Mouse (Mus musculus): ENCODE measurements at regions not wholly inside any gene's neighbourhood (a gene's known extent, or its start where the extent isn't known, plus 50 kb on each side); places are given as distances from the start of the nearest gene placed in this dataset.

GRCm38 (mm10) chr3:149566853-149567252, 576.5 kb upstream of the Adgrl2 start:
- no peaks in the 10 kb centered on the region for H3K27me3 ChIP-seq (replicated peaks)
- dilution Hi-C loops (cut with MboI; ENCODE audit: extremely low pct_ligation_motif_present, extremely low pct_unique_long_range_greater_than_20kb, low sequenced_read_pairs), result no loop called here
- TF ChIP-seq TCF12 (IDR thresholded peaks at IDR 0.05; ENCODE audit: low read depth, low read length), result no peak
- TF ChIP-seq MAFK (IDR thresholded peaks at IDR 0.05; ENCODE audit: insufficient replicate concordance, low read length), result no peak
- TF ChIP-seq E2F4 (IDR thresholded peaks at IDR 0.05; ENCODE audit: insufficient replicate concordance, low read depth, low read length), result no peak
- no peak for TF ChIP-seq POLR2A (IDR thresholded peaks at IDR 0.05; ENCODE audit: low read depth, low read length)
- TF ChIP-seq MAX (IDR thresholded peaks at IDR 0.05; ENCODE audit: low read length), result no peak
- no peak for TF ChIP-seq HCFC1 (IDR thresholded peaks at IDR 0.05; ENCODE audit: low read depth, low read length)
- no peak for TF ChIP-seq UBTF (IDR thresholded peaks at IDR 0.05; ENCODE audit: low read depth, low read length)
- no peak for TF ChIP-seq POLR2AphosphoS2 (IDR thresholded peaks at IDR 0.05; ENCODE audit: low read depth, low read length)
- no peak for TF ChIP-seq MAZ (IDR thresholded peaks at IDR 0.05; ENCODE audit: low read depth, low read length)

GRCm38 (mm10) chr3:149550231-149550951, 560.0 kb upstream of the Adgrl2 start:
- no peak for TF ChIP-seq RAD21 (IDR thresholded peaks at IDR 0.05; ENCODE audit: low read depth, low read length)
- TF ChIP-seq HCFC1 (IDR thresholded peaks at IDR 0.05; ENCODE audit: low read depth, low read length), result no peak
- no peak for TF ChIP-seq MXI1 (IDR thresholded peaks at IDR 0.05; ENCODE audit: low read depth, low read length)
- no peak for TF ChIP-seq ZC3H11A (IDR thresholded peaks at IDR 0.05; ENCODE audit: low read depth, low read length)
- TF ChIP-seq USF2 (conservative IDR thresholded peaks at IDR 0.05; ENCODE audit: low read depth, low read length), result no peak
- TF ChIP-seq NELFE (IDR thresholded peaks at IDR 0.05; ENCODE audit: low read depth, low read length), result no peak
- TF ChIP-seq PAX5 (IDR thresholded peaks at IDR 0.05; ENCODE audit: low read length), result no peak
- TF ChIP-seq SIN3A (IDR thresholded peaks at IDR 0.05; ENCODE audit: low read length), result no peak
- TF ChIP-seq MEF2A (IDR thresholded peaks at IDR 0.05; ENCODE audit: borderline replicate concordance, low read depth, low read length), result no peak
- TF ChIP-seq TBP (conservative IDR thresholded peaks at IDR 0.05; ENCODE audit: low read depth, low read length), result no peak
- no peak for TF ChIP-seq E2F4 (IDR thresholded peaks at IDR 0.05; ENCODE audit: insufficient replicate concordance, low read depth, low read length)
- no peak for TF ChIP-seq ZMIZ1 (IDR thresholded peaks at IDR 0.05; ENCODE audit: low read depth, low read length)
- no peak for TF ChIP-seq MYC (IDR thresholded peaks at IDR 0.05; ENCODE audit: low read depth, low read length)
- dilution Hi-C loops (cut with MboI; ENCODE audit: extremely low pct_ligation_motif_present, extremely low pct_unique_long_range_greater_than_20kb, low sequenced_read_pairs), result no loop called here
- Histone ChIP-seq H3K4me1 (ENCODE audit: control insufficient read depth in 1 of 2, insufficient read depth in 2 of 2) (0 out of 4 replicates have a peak, but pooled peaks cover 0 to 4% of the 10 kb centered on the region in 2 experiments), H3K9me3 (replicated peaks; ENCODE audit: low read length) (no peaks in the 10 kb centered on the region), H3K4me2 (ENCODE audit: insufficient read depth, low read depth, poor library complexity, severe bottlenecking) (no peak overlapping the region), H3K27ac (ENCODE audit: insufficient read depth, low read depth) (no peak overlapping the region), H3K36me3 (replicated peaks in 1 of 2; ENCODE audit: control insufficient read depth in 1 of 2, insufficient read depth in 1 of 2, low read length in 1 of 2) (no peaks in the 10 kb centered on the region), H3K9ac (ENCODE audit: insufficient read depth, low read depth) (no peak overlapping the region), H3K79me2 (replicated peaks; ENCODE audit: control insufficient read depth, extremely low read depth, insufficient read depth, poor library complexity, severe bottlenecking) (no peaks in the 10 kb centered on the region), H3K27me3 (replicated peaks) (no peaks in the 10 kb centered on the region), H3K4me3 (replicated peaks in 1 of 3; ENCODE audit: low read depth in 2 of 3, low read length in 2 of 3, poor library complexity in 1 of 3) (no peak overlapping the region)
- in situ Hi-C loops (cut with MboI; ENCODE audit: low pct_ligation_motif_present, low pct_unique_long_range_greater_than_20kb, low sequenced_read_pairs), result no loop called here
- no peak for DNase-seq (ENCODE audit: extremely low read depth)

More at GRCm38 (mm10) chr3:149566853-149567252, 576.5 kb upstream of the Adgrl2 start:
- in situ Hi-C loops (cut with MboI; ENCODE audit: low pct_ligation_motif_present, low pct_unique_long_range_greater_than_20kb, low sequenced_read_pairs), result no loop called here
- Histone ChIP-seq H3K9ac (ENCODE audit: insufficient read depth, low read depth) (no peak overlapping the region), H3K9me3 (replicated peaks; ENCODE audit: low read length) (no peaks in the 10 kb centered on the region), H3K27ac (ENCODE audit: insufficient read depth, low read depth) (no peak overlapping the region), H3K4me2 (ENCODE audit: insufficient read depth, low read depth, poor library complexity, severe bottlenecking) (no peak overlapping the region), H3K79me2 (replicated peaks; ENCODE audit: control insufficient read depth, extremely low read depth, insufficient read depth, poor library complexity, severe bottlenecking) (no peaks in the 10 kb centered on the region), H3K4me1 (ENCODE audit: control insufficient read depth in 1 of 2, insufficient read depth in 2 of 2) (no peaks in the 10 kb centered on the region), H3K4me3 (replicated peaks in 1 of 3; ENCODE audit: low read depth in 2 of 3, low read length in 2 of 3, poor library complexity in 1 of 3) (no peak overlapping the region), H3K36me3 (replicated peaks in 1 of 2; ENCODE audit: control insufficient read depth in 1 of 2, insufficient read depth in 1 of 2, low read length in 1 of 2) (no peaks in the 10 kb centered on the region)
- DNase-seq (ENCODE audit: extremely low read depth), result no peak
